Mouse (Mus musculus) neutrophil, adult 5-6 weeks (primary cell): ENCODE measurements around the gene Adamtsl1. TPM values are rescaled to one million over a fixed set of nuclear protein-coding genes. Genes with fewer than 3 reads are reported as not detected.

Source experiments
- ATAC-seq: fragments of 151-379, 151-347 bp; 2 replicates; pipeline ENCODE4 v1.8.0; 2017; ENCODE audit warnings: mild to moderate bottlenecking, moderate TSS enrichment; ENCODE audit not compliant: insufficient number of reproducible peaks, poor library complexity, low FRiP score, severe bottlenecking; ENCODE audit errors: extremely low read depth
- total RNA-seq: library from RNA; stranded (forward); fragments of 200-1000 nt; gene quantifications from 2 replicates; pipeline ENCODE4 v1.2.3, GENCODE M21; 2017

Gene Adamtsl1
- total RNA-seq = not detected in 2 replicates

DNA sequence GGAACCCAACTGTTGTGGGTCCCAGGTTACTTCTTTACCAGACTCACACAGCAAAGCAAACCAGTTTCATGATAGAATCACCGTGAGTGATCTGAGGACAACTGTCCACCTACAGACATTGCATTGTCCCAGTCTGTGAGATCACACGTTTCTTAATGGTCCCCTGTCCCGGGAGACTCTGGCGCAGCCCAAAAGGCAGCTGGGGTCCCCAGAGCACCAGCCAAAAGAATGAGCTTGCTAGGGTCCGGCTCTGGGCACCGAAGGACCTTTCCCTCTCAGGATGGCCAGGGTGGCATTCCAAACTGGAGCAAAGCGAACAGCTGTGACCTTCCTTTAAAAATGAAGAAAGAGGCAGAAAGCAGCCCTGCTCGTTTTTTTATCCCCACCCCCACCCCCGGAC is at the start of gene Adamtsl1:
Gene Adamtsl1 (plus strand): TSS at position 381 of the 400 bp plus-strand sequence.
- no peak for ATAC-seq

DNA sequence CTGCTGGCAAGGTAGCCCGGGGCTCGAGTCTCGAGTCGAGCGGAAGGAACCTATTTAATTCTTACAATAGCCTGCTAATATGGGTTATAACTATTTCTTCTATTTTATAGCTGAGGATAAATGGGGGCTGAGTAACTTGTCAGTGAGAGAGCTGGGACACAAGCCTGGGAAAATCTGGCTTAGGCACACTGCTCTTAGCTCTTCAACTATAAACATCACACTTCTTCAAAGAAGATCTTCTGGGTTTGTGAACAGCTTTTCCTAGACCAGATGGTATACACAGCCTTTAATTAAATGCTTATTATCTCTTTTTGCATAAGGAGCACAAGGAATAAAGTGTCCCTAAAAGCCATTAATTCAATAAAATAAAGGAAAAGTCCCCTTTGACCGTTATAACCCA is 30.4 kb upstream of the Adamtsl1 start:
- ATAC-seq = no peak

DNA sequence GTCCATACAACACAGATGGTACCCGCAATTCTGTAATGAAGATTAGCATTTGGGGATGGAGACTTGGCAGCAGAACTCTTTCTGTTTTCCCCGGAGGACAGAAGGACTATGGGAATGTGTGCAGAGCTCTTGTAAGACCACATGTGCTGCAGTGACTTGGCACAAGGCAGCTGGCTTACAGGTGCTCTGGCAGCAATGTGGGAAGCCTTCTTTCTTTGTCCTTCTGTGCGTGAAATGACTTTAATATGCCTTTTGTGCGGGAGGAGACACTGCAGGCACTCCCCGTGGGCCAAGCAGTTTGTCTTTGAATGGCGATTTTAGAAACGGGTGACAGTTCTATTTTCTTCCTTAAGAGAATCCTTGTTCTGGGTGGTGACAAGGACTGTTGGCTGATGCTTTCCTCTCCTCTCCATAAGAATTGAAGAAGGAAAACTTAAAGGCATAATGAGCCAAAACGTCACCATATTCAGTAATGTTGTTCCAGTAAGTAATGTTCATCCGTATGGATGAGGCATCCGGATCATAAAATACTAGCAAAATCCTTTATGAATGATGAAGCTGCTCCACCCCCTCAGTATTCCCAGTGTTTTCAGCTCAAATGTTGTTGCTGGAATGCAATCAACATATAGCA is 27.5 kb upstream of the Adamtsl1 start:
- ATAC-seq = no peak

DNA sequence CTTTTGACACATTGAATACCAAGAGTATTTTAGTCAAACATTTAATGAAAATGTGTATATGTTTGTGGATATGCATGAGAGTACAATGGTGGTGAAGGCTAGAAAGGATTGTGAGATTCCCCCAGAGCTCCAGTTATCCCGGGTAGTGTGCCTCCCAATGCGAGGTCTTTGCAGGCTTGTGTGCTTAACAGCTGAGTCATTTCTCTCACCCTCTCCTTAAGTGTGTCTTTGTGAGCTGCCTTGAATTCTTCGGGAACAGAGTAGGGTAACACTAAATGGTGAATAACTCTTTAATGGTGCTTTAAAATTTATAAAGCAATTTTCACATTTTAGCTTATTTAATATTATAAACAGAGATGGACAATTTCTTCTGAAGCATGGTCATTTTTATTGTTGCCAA is 8.3 kb upstream of the Adamtsl1 start:
- ATAC-seq = no peak

DNA sequence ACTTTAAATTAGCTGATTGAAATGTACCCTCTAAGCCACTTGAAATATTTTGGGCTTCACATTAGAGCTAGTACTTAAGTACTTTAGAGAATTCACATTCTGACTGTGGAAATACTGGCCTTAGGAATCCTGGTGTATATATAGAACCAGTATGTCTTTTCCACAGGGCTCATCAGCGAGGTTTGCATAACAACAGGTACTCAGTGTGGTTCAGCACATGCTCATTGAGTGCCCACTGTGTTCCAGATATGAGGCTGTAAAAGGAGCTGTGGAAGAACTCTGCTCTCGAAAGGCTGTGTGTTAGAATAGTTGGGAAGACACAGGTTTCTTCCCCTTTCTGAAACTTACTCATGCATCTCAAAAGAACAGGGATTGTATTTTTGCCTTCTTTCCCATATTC is 7.0 kb upstream of the Adamtsl1 start:
- no peak for ATAC-seq

DNA sequence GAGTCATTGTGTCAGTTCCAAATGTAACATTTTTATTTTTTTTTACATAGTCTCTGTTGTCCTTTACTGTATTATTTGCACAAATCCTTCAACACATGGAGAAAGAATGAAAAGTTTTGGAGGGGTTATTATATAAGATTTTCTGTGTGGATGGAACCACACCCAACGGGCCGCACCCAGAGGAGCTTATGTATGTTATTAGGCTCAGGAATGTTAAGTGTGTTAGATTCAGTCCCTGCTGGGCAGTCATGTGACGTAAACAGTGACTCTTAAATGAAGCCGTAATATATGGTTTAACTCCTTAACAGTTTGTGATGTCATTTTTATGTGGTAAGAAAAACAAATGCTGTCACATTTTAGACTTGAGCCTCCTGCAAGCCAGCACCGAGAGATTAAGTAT is 6.5 kb upstream of the Adamtsl1 start:
- ATAC-seq = no peak

DNA sequence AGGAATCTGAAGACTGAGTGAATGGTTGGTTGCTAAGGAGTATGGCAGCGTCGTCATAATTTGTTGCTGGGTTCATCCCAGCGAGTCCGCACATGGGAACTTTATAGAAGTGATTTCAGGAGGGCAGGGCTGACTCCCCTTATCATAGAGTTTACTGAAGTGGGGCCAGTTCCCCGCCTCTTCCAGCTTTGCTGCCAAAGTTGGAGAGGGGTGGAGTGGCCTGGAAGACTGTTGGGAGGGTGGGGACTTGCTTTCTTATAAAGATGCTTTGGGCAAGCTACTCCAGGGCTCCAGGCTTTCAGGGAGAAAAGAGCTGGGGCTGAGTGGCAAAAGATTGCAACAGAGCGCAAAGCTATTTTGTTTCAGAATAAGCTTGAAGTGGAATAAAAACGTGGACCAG is 684 bp upstream of the Adamtsl1 start:
- no peak for ATAC-seq

DNA sequence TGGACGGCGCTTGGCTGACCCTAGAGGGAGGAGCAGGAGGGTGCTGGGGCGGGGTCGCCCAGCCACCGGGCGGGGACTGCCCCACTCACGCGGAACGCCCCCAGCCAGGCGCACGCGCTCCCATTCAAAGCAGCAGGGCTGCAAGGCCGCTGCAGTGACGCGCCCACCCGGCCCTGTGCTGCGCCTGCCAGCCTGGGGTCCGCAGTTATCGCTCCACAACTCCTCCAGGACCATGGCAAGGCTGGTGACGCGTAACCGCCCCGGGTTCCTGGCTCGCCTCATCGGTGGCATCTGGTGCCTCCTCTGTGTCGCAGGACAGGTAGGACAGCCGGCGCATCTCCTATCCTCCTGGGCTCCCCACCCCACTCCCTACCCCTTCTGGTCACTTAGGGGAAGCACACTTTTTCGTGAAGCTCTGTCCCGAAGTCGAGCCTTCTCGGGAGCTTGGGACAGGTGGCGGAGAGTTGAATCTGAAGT is 271 bp downstream of the Adamtsl1 start:
- ATAC-seq = no peak

DNA sequence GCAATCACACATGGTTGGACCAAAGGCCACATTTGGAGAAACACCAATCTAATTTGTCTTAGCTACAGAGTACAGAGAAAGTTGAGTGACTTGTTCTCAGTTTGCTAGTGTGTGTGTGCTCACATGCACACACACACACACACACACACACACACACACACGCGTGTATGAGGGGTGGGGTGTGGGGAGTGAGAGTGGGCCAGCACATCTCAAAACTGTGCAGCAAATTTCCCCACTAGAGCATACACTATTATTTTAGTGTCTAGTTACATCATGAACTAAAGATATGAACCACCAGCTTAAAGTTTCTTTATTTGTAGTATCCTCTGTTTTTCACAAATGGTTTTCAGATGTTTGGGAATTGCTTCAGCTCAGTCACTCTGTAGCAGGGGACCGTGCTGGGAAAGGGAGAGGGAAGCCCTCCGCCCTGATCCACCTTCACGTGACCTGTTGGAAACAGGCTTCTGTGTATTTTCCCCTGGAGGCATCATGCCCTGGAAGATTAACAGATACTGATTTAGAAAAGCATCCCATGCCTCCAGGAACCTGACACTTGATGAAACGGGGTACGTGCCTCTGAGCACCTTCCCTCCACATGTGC is 13.1 kb downstream of the Adamtsl1 start:
- no peak for ATAC-seq

DNA sequence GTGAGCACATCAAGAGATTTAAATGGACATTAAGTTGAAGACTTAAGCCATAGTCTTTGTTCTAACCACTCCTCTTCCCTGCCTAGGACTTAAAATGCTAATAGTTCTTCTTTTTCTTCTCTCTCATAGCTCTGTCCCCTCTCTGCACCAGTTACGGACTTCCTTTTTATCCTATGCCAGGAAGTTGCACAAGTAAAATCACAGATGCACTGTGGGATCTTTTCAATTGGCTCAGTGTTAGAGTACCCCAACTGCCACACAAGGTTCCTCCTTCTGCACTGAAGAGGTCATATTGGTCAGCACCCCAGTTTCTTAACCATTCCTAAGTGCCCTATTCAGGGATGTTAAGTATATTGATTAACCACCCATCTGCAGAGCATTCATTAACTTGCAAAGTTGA is 15.9 kb downstream of the Adamtsl1 start:
- no peak for ATAC-seq

DNA sequence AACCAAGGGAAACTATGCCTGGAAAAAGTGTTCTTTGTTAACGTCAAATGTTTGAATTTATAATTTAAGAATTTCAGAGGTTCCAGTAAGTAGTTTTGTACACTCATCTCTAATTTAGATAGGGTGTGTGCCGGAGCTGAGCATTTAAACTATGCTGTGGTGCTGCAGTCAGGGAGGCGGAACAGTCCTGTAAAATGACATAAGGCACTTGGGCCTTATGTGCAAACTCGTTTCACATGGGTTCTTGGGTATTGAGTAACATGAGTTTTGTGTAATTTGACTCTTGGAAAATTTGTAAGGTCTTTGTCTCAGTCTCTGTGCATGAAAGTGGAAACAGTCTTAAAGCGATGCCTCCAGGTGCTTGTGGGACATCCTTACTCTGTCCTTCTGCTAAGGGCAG is 25.7 kb downstream of the Adamtsl1 start:
- ATAC-seq = no peak

DNA sequence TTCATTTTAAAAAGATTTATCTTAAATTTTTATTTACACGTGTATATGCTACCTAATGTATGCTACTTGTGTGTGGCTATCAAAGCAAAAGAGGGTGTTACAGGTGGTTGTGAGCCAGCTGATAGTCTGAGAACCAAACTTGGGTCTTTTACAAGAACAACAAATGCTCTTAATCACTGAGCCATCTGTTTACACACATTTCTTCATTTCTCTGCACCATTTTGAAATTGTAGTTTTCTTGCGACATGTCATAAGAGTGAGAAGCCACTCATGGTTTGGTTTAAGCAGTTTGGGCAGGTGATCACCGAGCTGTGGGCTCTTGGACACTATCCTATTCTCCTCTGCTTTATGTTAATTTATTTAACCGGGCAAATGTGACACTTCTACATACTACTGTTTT is 29.2 kb downstream of the Adamtsl1 start:
- no peak for ATAC-seq

DNA sequence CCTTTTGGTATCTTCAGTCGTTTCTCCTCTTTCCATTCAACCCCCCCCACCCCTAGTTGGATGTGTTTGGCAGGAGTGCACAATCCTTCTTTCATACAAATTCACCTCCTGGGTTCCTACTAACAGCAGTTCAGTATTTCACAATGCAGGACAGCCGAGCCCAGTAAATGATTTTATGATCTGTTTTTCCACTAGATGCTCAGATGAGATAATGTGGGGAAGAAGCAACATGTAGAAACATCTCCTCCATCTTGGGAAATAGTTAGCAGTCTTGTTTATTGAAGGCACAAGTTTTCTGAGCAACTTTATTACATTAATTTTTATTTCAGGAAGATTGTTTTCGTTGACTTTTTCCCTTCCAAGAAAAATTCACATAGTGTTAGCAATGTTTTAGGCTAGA is 40.7 kb downstream of the Adamtsl1 start:
- ATAC-seq = no peak

DNA sequence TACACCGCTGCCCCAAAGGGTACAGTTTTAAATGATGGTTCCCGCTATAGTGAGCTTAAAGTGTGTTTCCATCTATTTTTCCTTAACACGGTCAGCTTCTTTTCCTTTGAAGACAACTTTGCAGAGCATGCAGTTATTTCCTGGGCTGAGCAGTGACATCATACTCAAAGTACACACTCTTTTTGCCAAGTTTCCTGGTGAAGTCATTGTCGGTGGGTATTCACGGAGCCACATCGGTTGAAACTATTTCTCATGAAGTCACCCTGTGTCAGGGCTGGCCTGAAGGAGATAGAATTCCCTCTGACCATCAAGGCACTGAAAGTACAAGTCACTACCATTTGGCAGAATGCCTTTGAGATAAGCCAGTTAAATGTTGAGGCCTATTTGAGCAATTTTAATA is 45.8 kb downstream of the Adamtsl1 start:
- no peak for ATAC-seq

DNA sequence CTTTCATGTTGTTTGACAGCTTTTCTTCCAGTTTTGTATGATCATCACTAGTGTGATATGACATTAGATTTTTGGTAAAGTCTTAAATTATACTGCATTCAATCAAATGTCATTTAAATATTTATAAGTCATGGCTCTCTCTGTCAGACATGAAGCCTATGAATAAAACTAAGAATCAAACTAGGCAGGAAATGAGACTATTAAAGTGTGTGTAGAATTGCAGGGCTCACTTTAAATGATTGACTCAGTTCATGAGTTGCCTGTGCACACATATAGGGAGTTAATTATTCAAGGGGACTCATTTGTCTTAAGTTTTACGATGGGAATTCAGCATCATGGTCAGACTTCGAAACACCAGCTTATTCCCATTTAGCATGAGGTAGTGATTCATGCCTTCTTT is 71.5 kb downstream of the Adamtsl1 start:
- no peak for ATAC-seq

DNA sequence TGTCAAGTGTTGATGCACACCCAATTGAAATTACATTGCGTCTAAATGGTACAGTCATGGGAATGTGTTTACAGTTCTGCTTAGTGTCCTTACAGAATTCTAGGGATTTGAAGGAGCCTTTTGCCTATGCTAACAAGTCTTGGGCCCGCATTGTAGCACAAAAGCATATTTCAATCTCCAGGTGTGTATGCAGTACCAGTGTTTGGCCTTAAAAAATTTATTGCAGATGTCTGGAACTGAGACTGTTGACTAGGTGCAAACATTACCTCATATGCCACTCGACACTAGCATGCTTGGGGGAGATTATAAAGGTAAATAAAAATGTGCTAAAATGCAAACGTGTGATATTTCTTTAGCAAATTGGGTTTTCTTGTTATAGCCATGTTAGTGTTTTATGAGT is 75.0 kb downstream of the Adamtsl1 start:
- no peak for ATAC-seq

DNA sequence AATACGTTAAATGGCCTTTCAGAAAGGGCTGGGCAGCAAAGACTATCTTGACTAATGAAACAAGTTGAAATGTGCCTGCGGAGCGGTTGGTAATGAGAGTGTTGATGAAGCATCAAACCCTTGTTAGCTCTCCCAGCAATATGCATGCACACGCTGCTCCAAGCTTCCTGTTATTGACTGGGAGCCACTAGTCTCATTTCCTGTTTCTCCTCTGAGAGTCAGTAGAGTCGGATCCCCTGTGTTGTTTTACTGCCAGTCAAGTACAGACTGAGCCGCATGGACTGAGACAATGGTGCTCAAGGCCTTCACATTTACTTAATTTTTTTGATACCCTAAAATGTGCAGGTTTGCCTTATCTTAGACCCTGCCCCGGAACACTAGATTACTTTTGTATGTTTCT is 77.1 kb downstream of the Adamtsl1 start:
- no peak for ATAC-seq

DNA sequence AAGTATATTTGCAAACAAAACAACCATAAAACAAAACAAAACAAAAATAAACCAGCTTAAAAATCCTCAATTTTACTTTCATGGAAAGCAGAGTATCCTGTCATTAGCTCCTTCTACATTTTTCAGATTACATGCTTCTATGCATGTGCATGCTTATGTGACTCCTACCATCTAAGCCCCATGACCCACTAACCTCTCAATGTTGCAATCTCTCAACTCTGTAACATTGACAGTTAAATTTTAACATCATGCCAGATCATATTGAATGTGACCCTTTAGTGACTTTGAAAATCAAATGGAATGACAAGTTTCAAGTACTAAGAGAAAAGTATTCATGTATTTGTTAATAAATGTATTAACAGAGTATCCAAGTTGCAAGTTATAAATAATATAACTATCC is 80.2 kb downstream of the Adamtsl1 start:
- no peak for ATAC-seq

DNA sequence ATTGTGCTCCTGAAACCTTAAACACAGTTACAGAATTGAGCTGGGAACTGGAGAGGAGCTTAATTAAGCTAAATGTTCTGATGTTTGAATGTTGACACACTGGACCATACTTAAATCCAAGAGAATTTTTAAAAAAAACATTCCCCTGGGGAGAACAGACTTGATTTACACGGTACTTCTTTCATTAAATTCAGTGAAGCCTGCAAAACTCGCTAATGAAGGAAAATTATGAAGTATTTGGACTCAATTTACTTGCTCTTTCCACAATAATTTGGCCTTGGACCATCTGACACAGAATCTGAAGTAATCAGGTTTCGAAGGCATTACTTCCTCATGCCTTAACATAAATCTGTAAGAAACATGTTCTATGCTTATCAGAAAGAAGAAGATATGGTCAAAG is 99.4 kb downstream of the Adamtsl1 start:
- no peak for ATAC-seq

DNA sequence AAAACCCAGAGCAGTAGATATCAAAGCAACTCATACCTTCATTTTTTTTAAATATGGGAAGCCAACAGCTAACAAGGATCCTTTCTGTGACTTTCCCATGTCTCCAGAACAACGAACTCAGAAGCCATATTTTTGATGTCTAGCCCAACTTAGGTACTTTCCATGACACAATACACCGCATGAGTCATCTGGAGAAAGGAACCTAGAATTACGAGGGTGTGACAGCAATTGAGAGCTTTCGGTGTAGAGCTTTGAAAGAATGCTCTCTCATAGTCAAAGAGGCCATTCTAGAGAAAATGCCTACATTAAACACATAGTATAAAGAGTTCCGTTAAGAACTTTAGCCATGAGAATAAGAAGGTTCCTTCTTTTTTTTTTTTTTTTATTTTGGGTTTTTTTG is 104.8 kb downstream of the Adamtsl1 start:
- ATAC-seq = no peak

DNA sequence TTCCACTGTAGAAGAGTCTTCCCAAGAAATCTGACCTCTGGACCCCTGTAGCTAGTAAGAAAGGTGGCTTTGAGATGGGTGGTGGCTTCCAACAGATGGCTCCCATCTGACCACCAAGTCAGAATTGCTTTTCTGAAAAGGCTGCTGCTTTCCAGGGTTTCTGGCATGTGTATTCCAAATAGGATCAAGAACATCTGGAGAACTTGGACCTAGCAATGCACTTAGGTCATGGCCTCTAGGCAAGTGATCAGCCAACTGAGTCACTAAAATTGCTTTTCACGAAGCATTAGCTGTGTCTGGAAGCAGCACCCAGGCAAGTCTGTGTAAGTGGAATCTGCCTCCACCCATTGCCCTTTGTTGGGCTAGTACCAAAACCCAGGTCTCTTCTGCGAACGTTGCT is 105.3 kb downstream of the Adamtsl1 start:
- ATAC-seq = no peak
